Mouse (Mus musculus) liver, embryonic 13.5 days (tissue): ENCODE data around the gene Por. TPM values are rescaled to one million over a fixed set of nuclear protein-coding genes. Genes with fewer than 3 reads are reported as not detected.

Experiments used
- ATAC-seq: fragments of 200-750 bp; cut with Nextera tagmentation; 2 replicates; pipeline ENCODE4 v1.8.0; 2017; ENCODE audit warnings: low read depth, mild to moderate bottlenecking, moderate number of reproducible peaks, moderate library complexity
- DNase-seq: peaks from one replicate; pipeline ENCODE4 v3.0.0; 2022
- H3K27ac ChIP-seq: fragments of 300-500 bp; sonication (generic); 2 replicates; pipeline ENCODE4 v1.5.1; 2015; ENCODE audit warnings: moderate library complexity, mild to moderate bottlenecking, inconsistent platforms
- H3K27me3 ChIP-seq: fragments of 300-500 bp; sonication (generic); 2 replicates; pipeline ENCODE4 v1.6.1; 2015; ENCODE audit warnings: mild to moderate bottlenecking, inconsistent platforms
- H3K36me3 ChIP-seq: fragments of 300-500 bp; sonication (generic); 2 replicates; pipeline ENCODE4 v1.6.1; 2015; ENCODE audit warnings: mild to moderate bottlenecking, inconsistent platforms
- H3K4me1 ChIP-seq: fragments of 300-500 bp; sonication (generic); replicated peaks from 2 replicates; pipeline ENCODE4 v1.6.1; 2015; ENCODE audit warnings: inconsistent platforms
- H3K4me2 ChIP-seq: fragments of 300-500 bp; sonication (generic); 2 replicates; pipeline ENCODE4 v1.6.1; 2015; ENCODE audit warnings: inconsistent platforms, mild to moderate bottlenecking, moderate library complexity
- H3K4me3 ChIP-seq: fragments of 300-500 bp; sonication (generic); replicated peaks from 2 replicates; pipeline ENCODE4 v1.5.1; 2015; ENCODE audit warnings: mild to moderate bottlenecking, inconsistent platforms
- H3K9ac ChIP-seq: fragments of 300-500 bp; sonication (generic); 2 replicates; pipeline ENCODE4 v1.6.1; 2015; ENCODE audit warnings: mild to moderate bottlenecking, inconsistent platforms
- H3K9me3 ChIP-seq: fragments of 300-500 bp; sonication (generic); replicated peaks from 2 replicates; pipeline ENCODE4 v1.6.1; 2016; ENCODE audit warnings: inconsistent platforms
- WGBS: fragments of 180-500 bp; shearing (Covaris S2); methylation state at CpG from one replicate; pipeline ENCODE4 v1.1.7; 2015; ENCODE audit not compliant: insufficient replicate concordance; 5-methylcytosine and 5-hydroxymethylcytosine counted together
- polyA plus RNA-seq: library from polyadenylated mRNA; unstranded; fragments of >200 nt; fragmentation: Nextera tagmentation; extraction: Ambion mirVana; gene quantifications from 2 replicates; pipeline ENCODE4 v1.2.1, GENCODE M21; 2015

Por gene
- polyA plus RNA-seq, 1 experiment from 2014 or later = 26.7 TPM

- peak overlapping the region; percentile 54; the same call in 1 of the 2 replicates for H3K4me2 ChIP-seq
- H3K9me3 ChIP-seq = no peaks in the 10 kb centered on the region
- H3K27ac ChIP-seq = no peak overlapping the region
- peaks cover 15% of the 10 kb centered on the region for H3K4me1 ChIP-seq
- H3K27me3 ChIP-seq = no peaks in the 10 kb centered on the region
- DNase-seq = no peak
- H3K9ac ChIP-seq = no peak overlapping the region
- H3K36me3 ChIP-seq = no peaks in the 10 kb centered on the region
- no peak for ATAC-seq
- no peak overlapping the region for H3K4me3 ChIP-seq
- 67% methylated on average over 5 of the region's 5 CpGs for WGBS
Measured at GRCm38 (mm10) chr5:135657128-135657527, 12.7 kb upstream of the Por start.

- Histone ChIP-seq H3K36me3 (no peaks in the 10 kb centered on the region), H3K27me3 (no peaks in the 10 kb centered on the region), H3K4me3 (peak overlapping the region; percentile 22), H3K27ac (peak overlapping the region; percentile 51), H3K9ac (peak overlapping the region; percentile 47; the same call in 1 of the 2 replicates), H3K4me2 (peak overlapping the region; percentile 54), H3K9me3 (no peaks in the 10 kb centered on the region), H3K4me1 (peaks cover 15% of the 10 kb centered on the region)
- peak; percentile 35 for DNase-seq
- ATAC-seq = peak; percentile 62
- WGBS = 16% methylated on average over 17 of the region's 17 CpGs
Measured at GRCm38 (mm10) chr5:135657703-135658373, 12.0 kb upstream of the Por start.

GRCm38 (mm10) chr5:135659956-135660355 lies 9.9 kb upstream of the Por start:
- no peaks in the 10 kb centered on the region for H3K36me3 ChIP-seq
- peaks cover 15% of the 10 kb centered on the region for H3K4me1 ChIP-seq
- DNase-seq = no peak
- ATAC-seq = no peak
- no peak overlapping the region for H3K27ac ChIP-seq
- no peak overlapping the region for H3K9ac ChIP-seq
- 48% methylated on average over 4 of the region's 4 CpGs for WGBS
- H3K4me3 ChIP-seq = no peak overlapping the region
- no peak overlapping the region for H3K4me2 ChIP-seq
- no peaks in the 10 kb centered on the region for H3K27me3 ChIP-seq
- no peaks in the 10 kb centered on the region for H3K9me3 ChIP-seq

GRCm38 (mm10) chr5:135660535-135660934 lies 9.3 kb upstream of the Por start:
- Histone ChIP-seq H3K9me3 (no peaks in the 10 kb centered on the region), H3K27me3 (no peaks in the 10 kb centered on the region), H3K4me3 (no peak overlapping the region), H3K9ac (no peak overlapping the region), H3K36me3 (no peaks in the 10 kb centered on the region), H3K4me2 (no peak overlapping the region), H3K4me1 (peaks cover 15% of the 10 kb centered on the region), H3K27ac (no peak overlapping the region)
- ATAC-seq (no peak), DNase-seq (no peak)
- WGBS = 71% methylated on average over 7 of the region's 7 CpGs

GRCm38 (mm10) chr5:135666890-135667289 lies 2.9 kb upstream of the Por start:
- Histone ChIP-seq H3K27me3 (no peaks in the 10 kb centered on the region), H3K9me3 (no peaks in the 10 kb centered on the region), H3K36me3 (no peaks in the 10 kb centered on the region), H3K27ac (no peak overlapping the region), H3K4me3 (no peak overlapping the region), H3K9ac (no peak overlapping the region), H3K4me1 (peaks cover 7% of the 10 kb centered on the region), H3K4me2 (no peak overlapping the region)
- DNase-seq (no peak), ATAC-seq (no peak)
- WGBS = 53% methylated on average over 5 of the region's 5 CpGs

- peaks cover 7% of the 10 kb centered on the region for H3K4me1 ChIP-seq
- no peak overlapping the region for H3K4me2 ChIP-seq
- no peaks in the 10 kb centered on the region for H3K27me3 ChIP-seq
- ATAC-seq (no peak), DNase-seq (no peak)
- no peak overlapping the region for H3K4me3 ChIP-seq
- WGBS = 37% methylated on average over 7 of the region's 7 CpGs
- no peaks in the 10 kb centered on the region for H3K9me3 ChIP-seq
- H3K36me3 ChIP-seq = no peaks in the 10 kb centered on the region
- H3K9ac ChIP-seq = no peak overlapping the region
- H3K27ac ChIP-seq = no peak overlapping the region
Measured at GRCm38 (mm10) chr5:135668071-135668470, 1.8 kb upstream of the Por start.

- Histone ChIP-seq H3K9ac (no peak overlapping the region), H3K27me3 (no peaks in the 10 kb centered on the region), H3K4me2 (no peak overlapping the region), H3K4me3 (no peak overlapping the region), H3K4me1 (peaks cover 24% of the 10 kb centered on the region), H3K36me3 (no peaks in the 10 kb centered on the region), H3K9me3 (no peaks in the 10 kb centered on the region), H3K27ac (no peak overlapping the region)
- 57% methylated on average over 2 of the region's 2 CpGs for WGBS
- ATAC-seq (no peak), DNase-seq (no peak)
Measured at GRCm38 (mm10) chr5:135670881-135671280, 1.0 kb downstream of the Por start.

- no peak for DNase-seq
- ATAC-seq = no peak
- Histone ChIP-seq H3K4me3 (no peak overlapping the region), H3K4me1 (peaks cover 24% of the 10 kb centered on the region), H3K9ac (no peak overlapping the region), H3K9me3 (no peaks in the 10 kb centered on the region), H3K36me3 (no peaks in the 10 kb centered on the region), H3K4me2 (no peak overlapping the region), H3K27ac (no peak overlapping the region), H3K27me3 (no peaks in the 10 kb centered on the region)
- 51% methylated on average over 4 of the region's 4 CpGs for WGBS
Measured at GRCm38 (mm10) chr5:135672509-135672908, 2.7 kb downstream of the Por start.

- no peaks in the 10 kb centered on the region for H3K36me3 ChIP-seq
- 63% methylated on average over 5 of the region's 5 CpGs for WGBS
- no peak for DNase-seq
- H3K9ac ChIP-seq = no peak overlapping the region
- H3K4me3 ChIP-seq = no peak overlapping the region
- no peak overlapping the region for H3K27ac ChIP-seq
- no peak overlapping the region for H3K4me2 ChIP-seq
- ATAC-seq = no peak
- H3K4me1 ChIP-seq = peaks cover 24% of the 10 kb centered on the region
- H3K9me3 ChIP-seq = no peaks in the 10 kb centered on the region
- H3K27me3 ChIP-seq = no peaks in the 10 kb centered on the region
Measured at GRCm38 (mm10) chr5:135672980-135673379, 3.1 kb downstream of the Por start.

- 30% methylated on average over 3 of the region's 3 CpGs for WGBS
- no peak overlapping the region for H3K9ac ChIP-seq
- ATAC-seq (peak; percentile 34; the same call in 1 of the 2 replicates), DNase-seq (no peak)
- no peak overlapping the region for H3K4me2 ChIP-seq
- no peaks in the 10 kb centered on the region for H3K27me3 ChIP-seq
- no peak overlapping the region for H3K27ac ChIP-seq
- H3K4me1 ChIP-seq = peaks cover 24% of the 10 kb centered on the region
- H3K36me3 ChIP-seq = no peaks in the 10 kb centered on the region
- no peaks in the 10 kb centered on the region for H3K9me3 ChIP-seq
- H3K4me3 ChIP-seq = no peak overlapping the region
Measured at GRCm38 (mm10) chr5:135674349-135674775, 4.5 kb downstream of the Por start.

GRCm38 (mm10) chr5:135674821-135675220 lies 5.0 kb downstream of the Por start:
- peak overlapping the region; percentile 18; the same call in 1 of the 2 replicates for H3K27ac ChIP-seq
- DNase-seq (no peak), ATAC-seq (peak; percentile 53)
- peaks cover 19% of the 10 kb centered on the region for H3K4me1 ChIP-seq
- H3K4me2 ChIP-seq = peak overlapping the region; percentile 36; the same call in 1 of the 2 replicates
- H3K4me3 ChIP-seq = no peak overlapping the region
- no peaks in the 10 kb centered on the region for H3K9me3 ChIP-seq
- no peaks in the 10 kb centered on the region for H3K27me3 ChIP-seq
- no peak overlapping the region for H3K9ac ChIP-seq
- H3K36me3 ChIP-seq = no peaks in the 10 kb centered on the region
- 12% methylated on average over 11 of the region's 11 CpGs for WGBS

GRCm38 (mm10) chr5:135676696-135677095 lies 6.9 kb downstream of the Por start:
- DNase-seq (no peak), ATAC-seq (no peak)
- Histone ChIP-seq H3K9me3 (no peaks in the 10 kb centered on the region), H3K9ac (no peak overlapping the region), H3K27ac (no peak overlapping the region), H3K4me3 (no peak overlapping the region), H3K4me2 (no peak overlapping the region), H3K27me3 (no peaks in the 10 kb centered on the region), H3K36me3 (no peaks in the 10 kb centered on the region), H3K4me1 (peaks cover 17% of the 10 kb centered on the region)
- WGBS = 52% methylated on average over 3 of the region's 3 CpGs
